Mouse (Mus musculus): ENCODE measurements around the gene Ccdc167. TPM values are rescaled to one million over a fixed set of nuclear protein-coding genes. Genes with fewer than 3 reads are reported as not detected.

Gene Ccdc167
- total and polyA plus RNA-seq, 2 experiments from 2014 or later = 7.4 to 7.7 TPM

DNA sequence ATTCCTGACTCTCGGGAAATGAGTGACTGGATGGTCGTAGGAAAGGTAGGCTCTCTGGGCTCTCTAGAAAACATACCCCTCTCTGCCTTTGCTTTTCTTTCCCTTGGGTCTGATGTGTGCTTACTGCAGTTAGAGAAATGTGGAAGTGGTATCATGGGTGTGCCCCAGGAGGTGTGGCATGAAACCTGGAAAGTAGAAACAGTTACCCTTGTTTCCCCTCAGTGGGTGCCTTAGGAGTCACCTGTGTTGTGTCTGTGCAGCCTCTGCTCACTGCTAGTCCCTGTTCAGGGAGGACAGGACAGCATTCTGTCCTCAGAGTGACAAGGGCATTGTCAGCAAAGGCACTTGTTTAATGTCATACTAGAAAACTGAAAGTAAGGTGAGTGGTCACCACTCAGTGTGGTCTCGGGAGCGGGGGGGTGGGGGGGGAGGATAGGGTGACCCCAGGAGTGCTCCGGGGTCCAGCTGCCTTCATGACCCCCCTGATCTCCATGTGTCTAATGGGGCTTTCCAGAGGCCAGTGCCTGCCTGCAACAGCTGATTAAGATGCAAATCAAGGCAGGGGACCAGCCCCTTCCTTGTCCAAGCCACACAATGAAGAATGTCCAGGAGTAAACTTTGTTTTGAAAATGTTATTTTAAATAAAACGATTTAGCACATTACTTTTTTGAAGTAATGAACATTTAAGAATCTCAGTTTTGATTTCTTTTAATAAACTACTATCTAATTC, 37.6 kb downstream of the Ccdc167 start:
- DNase-seq (no peak), ATAC-seq (no peak)
- Histone ChIP-seq H3K4me2 (ENCODE audit: low read depth) (no peak overlapping the region), H3K27me3 (ENCODE audit: insufficient read depth, low read length) (no peaks in the 10 kb centered on the region), H3K4me1 (ENCODE audit: insufficient read depth) (no peaks in the 10 kb centered on the region), H3K9ac (no peak overlapping the region), H3K36me3 (ENCODE audit: insufficient read depth) (peaks cover 82% of the 10 kb centered on the region), H3K9me3 (ENCODE audit: low read length) (no peaks in the 10 kb centered on the region), H3K27ac (ENCODE audit: low read depth, low read length) (no peak overlapping the region), H3K4me3 (ENCODE audit: low read depth, low read length) (no peak overlapping the region)
- WGBS = 86% methylated on average over 6 of the region's 6 CpGs
- TF ChIP-seq CTCF (IDR thresholded peaks at IDR 0.05; ENCODE audit: low read depth) = no peak

DNA sequence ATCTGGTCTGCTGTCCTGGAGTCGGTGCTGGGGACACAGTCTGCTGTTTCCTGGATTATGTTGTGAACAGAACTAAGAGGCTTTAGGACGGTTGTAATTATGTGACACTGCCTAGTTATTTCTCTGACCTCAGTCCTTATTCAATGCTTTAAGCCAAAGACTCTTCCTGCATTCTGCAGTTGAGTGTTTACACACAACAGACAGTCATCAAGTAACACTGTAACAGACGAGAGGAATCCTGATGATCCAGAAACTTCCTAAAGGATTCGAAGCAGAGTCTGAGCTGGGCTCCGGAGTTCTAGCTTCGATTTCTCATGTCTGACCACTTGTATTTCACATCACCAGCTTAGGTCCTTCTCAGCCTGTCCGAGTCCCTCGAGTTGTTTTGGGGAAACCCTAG, 38.3 kb downstream of the Ccdc167 start:
- Histone ChIP-seq H3K9me3 (ENCODE audit: low read length) (no peaks in the 10 kb centered on the region), H3K27me3 (ENCODE audit: insufficient read depth, low read length) (no peaks in the 10 kb centered on the region), H3K4me3 (ENCODE audit: low read depth, low read length) (no peak overlapping the region), H3K9ac (no peak overlapping the region), H3K4me1 (ENCODE audit: insufficient read depth) (no peaks in the 10 kb centered on the region), H3K4me2 (ENCODE audit: low read depth) (no peak overlapping the region), H3K36me3 (ENCODE audit: insufficient read depth) (peaks cover 79% of the 10 kb centered on the region), H3K27ac (ENCODE audit: low read depth, low read length) (no peak overlapping the region)
- WGBS = 82% methylated on average over 8 of the region's 8 CpGs
- no peak for TF ChIP-seq CTCF (IDR thresholded peaks at IDR 0.05; ENCODE audit: low read depth)
- ATAC-seq (no peak), DNase-seq (no peak)

DNA sequence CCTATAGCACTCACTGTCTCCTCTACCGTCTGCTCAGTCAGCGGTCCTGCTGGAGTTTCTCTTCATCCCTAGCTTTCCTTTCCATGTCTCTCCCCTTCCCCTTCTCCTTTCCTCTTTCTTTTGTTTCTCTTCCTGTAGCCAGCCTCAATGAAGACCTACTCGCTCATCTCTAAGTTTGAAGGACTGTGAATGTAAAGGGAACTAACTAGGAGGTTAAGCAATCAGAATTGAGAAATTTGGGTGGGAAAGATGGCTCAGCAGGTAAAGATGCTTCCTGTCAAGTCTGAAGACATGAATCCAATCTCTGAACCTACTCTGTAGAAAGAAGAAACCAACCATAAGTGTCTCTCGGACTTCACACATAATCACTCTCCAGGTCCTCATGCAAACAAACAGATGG, 43.5 kb downstream of the Ccdc167 start:
- peaks cover 4% of the 10 kb centered on the region; the same call in 1 of the 2 replicates for H3K4me1 ChIP-seq (ENCODE audit: insufficient read depth)
- no peak for TF ChIP-seq CTCF (IDR thresholded peaks at IDR 0.05; ENCODE audit: low read depth)
- H3K36me3 ChIP-seq (ENCODE audit: insufficient read depth) = peaks cover 49% of the 10 kb centered on the region
- H3K27me3 ChIP-seq (ENCODE audit: insufficient read depth, low read length) = no peaks in the 10 kb centered on the region
- no peak overlapping the region for H3K4me3 ChIP-seq (ENCODE audit: low read depth, low read length)
- no peak overlapping the region for H3K27ac ChIP-seq (ENCODE audit: low read depth, low read length)
- no peak for ATAC-seq
- no peak overlapping the region for H3K4me2 ChIP-seq (ENCODE audit: low read depth)
- H3K9me3 ChIP-seq (ENCODE audit: low read length) = no peaks in the 10 kb centered on the region
- no peak for DNase-seq
- no peak overlapping the region for H3K9ac ChIP-seq
- 91% methylated on average over 4 of the region's 4 CpGs for WGBS

DNA sequence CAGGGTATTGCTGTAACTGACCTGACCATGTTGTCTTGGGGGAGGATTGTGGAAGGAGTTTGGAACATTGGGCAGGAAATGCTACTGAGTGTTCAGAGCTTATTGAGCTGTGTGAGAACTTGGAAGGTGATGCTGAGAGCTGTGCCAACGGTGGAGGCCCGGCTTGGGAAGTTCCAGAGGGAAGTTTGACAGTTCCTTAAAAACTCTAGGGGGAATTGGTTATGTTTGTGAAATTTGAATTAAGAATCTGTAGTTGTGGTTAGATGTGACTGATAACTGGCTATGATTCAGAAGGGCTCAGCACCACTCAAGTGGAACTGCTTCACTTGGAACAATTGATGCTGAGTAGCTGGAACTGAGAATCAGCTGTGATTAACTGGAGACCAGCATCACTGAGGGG, 45.8 kb downstream of the Ccdc167 start:
- TF ChIP-seq CTCF (IDR thresholded peaks at IDR 0.05; ENCODE audit: low read depth) = no peak
- 61% methylated on average over 2 of the region's 2 CpGs for WGBS
- peaks cover 5% of the 10 kb centered on the region; the same call in 1 of the 2 replicates for H3K4me1 ChIP-seq (ENCODE audit: insufficient read depth)
- no peak for DNase-seq
- H3K27ac ChIP-seq (ENCODE audit: low read depth, low read length) = no peak overlapping the region
- no peaks in the 10 kb centered on the region for H3K27me3 ChIP-seq (ENCODE audit: insufficient read depth, low read length)
- no peak overlapping the region for H3K4me3 ChIP-seq (ENCODE audit: low read depth, low read length)
- no peaks in the 10 kb centered on the region for H3K9me3 ChIP-seq (ENCODE audit: low read length)
- no peak for ATAC-seq
- H3K4me2 ChIP-seq (ENCODE audit: low read depth) = no peak overlapping the region
- no peak overlapping the region for H3K9ac ChIP-seq
- H3K36me3 ChIP-seq (ENCODE audit: insufficient read depth) = peaks cover 26% of the 10 kb centered on the region

DNA sequence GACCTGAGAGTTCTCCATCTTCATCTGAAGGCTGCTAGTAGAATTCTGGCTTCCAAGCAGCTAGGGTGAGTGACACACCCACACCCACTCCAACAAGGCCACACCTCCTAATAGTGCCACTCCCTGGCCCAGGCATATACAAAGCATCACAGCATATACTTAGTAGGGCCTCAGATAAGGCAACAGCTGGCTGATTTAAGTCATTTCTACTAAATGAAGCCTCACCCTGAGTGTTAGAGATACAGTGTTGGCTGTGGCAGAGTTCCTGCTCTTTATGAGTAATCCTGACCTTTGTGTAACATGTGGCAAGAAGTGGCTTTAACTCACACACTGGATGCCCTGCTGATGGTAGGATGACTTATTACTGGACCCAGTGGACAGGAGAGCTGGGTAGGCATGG, 46.9 kb downstream of the Ccdc167 start:
- H3K4me3 ChIP-seq (ENCODE audit: low read depth, low read length) = no peak overlapping the region
- no peaks in the 10 kb centered on the region for H3K9me3 ChIP-seq (ENCODE audit: low read length)
- peaks cover 15% of the 10 kb centered on the region for H3K36me3 ChIP-seq (ENCODE audit: insufficient read depth)
- H3K4me2 ChIP-seq (ENCODE audit: low read depth) = no peak overlapping the region
- ATAC-seq (no peak), DNase-seq (no peak)
- peaks cover 5% of the 10 kb centered on the region; the same call in 1 of the 2 replicates for H3K4me1 ChIP-seq (ENCODE audit: insufficient read depth)
- no peak overlapping the region for H3K27ac ChIP-seq (ENCODE audit: low read depth, low read length)
- no peaks in the 10 kb centered on the region for H3K27me3 ChIP-seq (ENCODE audit: insufficient read depth, low read length)
- TF ChIP-seq CTCF (IDR thresholded peaks at IDR 0.05; ENCODE audit: low read depth) = no peak
- no peak overlapping the region for H3K9ac ChIP-seq

DNA sequence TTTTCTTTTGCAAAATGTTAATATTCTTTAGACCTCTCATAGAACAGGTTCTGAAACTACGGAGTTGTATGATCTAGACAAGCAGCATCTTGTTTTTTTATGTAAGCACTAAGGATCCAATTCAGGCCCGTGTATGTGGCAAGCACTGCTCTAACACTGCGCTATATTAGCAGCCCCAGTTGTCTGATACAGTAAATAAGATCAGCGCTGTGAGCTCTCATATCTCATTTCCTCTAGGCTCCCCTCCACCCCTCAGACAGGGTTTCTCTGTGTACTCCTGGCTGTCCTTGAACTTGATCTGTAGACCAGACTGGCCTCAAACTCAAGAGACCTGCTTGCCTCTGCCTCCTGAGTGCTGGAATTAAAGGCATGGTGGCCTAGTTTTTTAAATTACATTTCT, 47.8 kb downstream of the Ccdc167 start:
- H3K27me3 ChIP-seq (ENCODE audit: insufficient read depth, low read length) = no peaks in the 10 kb centered on the region
- ATAC-seq (no peak), DNase-seq (no peak)
- no peak overlapping the region for H3K4me2 ChIP-seq (ENCODE audit: low read depth)
- WGBS = 88% methylated on average over 4 of the region's 4 CpGs
- H3K9ac ChIP-seq = no peak overlapping the region
- no peaks in the 10 kb centered on the region for H3K9me3 ChIP-seq (ENCODE audit: low read length)
- no peak for TF ChIP-seq CTCF (IDR thresholded peaks at IDR 0.05; ENCODE audit: low read depth)
- peak overlapping the region; percentile 22; the same call in 1 of the 2 replicates for H3K27ac ChIP-seq (ENCODE audit: low read depth, low read length)
- H3K4me1 ChIP-seq (ENCODE audit: insufficient read depth) = peaks cover 5% of the 10 kb centered on the region; the same call in 1 of the 2 replicates
- H3K36me3 ChIP-seq (ENCODE audit: insufficient read depth) = peaks cover 10% of the 10 kb centered on the region
- no peak overlapping the region for H3K4me3 ChIP-seq (ENCODE audit: low read depth, low read length)

DNA sequence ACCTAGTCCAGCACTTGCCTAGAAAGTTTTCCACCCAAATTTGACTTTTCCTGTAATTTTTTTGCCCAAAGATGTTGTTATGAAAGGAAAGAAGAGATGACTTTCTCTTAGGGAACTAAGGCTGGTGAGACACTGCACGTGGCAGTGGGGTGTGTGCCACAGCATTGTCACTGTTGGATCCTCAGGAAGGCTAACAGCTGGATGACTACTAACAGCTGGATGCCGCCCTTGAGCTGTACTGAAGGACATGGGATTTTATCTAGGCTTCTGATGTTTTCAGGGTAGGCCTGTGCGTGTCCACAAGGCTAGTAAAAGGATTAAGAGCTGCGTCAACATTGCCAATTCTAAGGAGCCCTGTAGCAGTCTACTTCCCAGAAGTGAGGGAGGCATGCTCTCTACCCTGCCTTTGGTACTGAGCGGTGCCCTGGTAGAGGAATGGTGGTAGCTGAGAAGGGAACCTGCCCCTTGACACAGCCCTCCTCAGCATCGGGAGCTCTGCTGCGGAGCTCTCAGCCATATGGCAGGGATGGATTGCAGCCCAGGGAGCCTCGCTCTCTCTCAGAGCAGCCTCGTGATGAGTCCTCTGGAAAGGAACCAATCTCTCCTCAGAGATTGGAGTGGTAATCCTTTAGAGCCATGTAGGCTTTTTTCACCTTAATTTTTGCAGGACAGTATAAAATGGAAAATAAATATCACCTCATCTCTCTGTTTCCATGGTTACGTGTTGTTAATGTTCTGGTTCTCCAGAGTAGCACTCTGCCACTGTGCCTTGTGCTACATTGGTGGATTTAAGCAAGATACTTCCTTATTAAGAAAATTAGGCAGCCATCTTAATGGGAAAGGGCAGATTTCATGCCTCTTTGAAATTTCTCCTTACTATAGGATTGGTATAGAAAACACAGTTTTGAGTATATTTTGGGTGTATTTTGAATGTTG, 48.5 kb downstream of the Ccdc167 start:
- WGBS = 65% methylated on average over 10 of the region's 10 CpGs
- no peak overlapping the region for H3K4me3 ChIP-seq (ENCODE audit: low read depth, low read length)
- H3K27ac ChIP-seq (ENCODE audit: low read depth, low read length) = peak overlapping the region; percentile 22
- peaks cover 11% of the 10 kb centered on the region for H3K36me3 ChIP-seq (ENCODE audit: insufficient read depth)
- no peak for TF ChIP-seq CTCF (IDR thresholded peaks at IDR 0.05; ENCODE audit: low read depth)
- DNase-seq = peak; percentile 71
- peaks cover 5% of the 10 kb centered on the region; the same call in 1 of the 2 replicates for H3K4me1 ChIP-seq (ENCODE audit: insufficient read depth)
- no peaks in the 10 kb centered on the region for H3K27me3 ChIP-seq (ENCODE audit: insufficient read depth, low read length)
- H3K4me2 ChIP-seq (ENCODE audit: low read depth) = no peak overlapping the region
- peak; percentile 86 for ATAC-seq
- no peaks in the 10 kb centered on the region for H3K9me3 ChIP-seq (ENCODE audit: low read length)
- no peak overlapping the region for H3K9ac ChIP-seq

Measured in forebrain, postnatal 0 days (tissue).